Mouse (Mus musculus) left cerebral cortex, postnatal 25 days (tissue): ENCODE results near the gene Trpm1. TPM values are rescaled to one million over a fixed set of nuclear protein-coding genes. Genes with fewer than 3 reads are reported as not detected.
A peak's percentile ranks its signal among the peaks of the same experiment; 100 is the strongest.

Experiments used
- DNase-seq, 2 experiments: peaks; one replicate each; pipeline ENCODE4 v3.0.0; 2022; ENCODE audit warnings: low spot score in 2 of 2, mixed read lengths in 1 of 2
- intact Hi-C: fragments of 180-260 bp; cut with DNase I; formaldehyde crosslinking; loops from one replicate; pipeline ENCODE4 v1.15.1; 2025
- total RNA-seq, 2 experiments: library from RNA; stranded (reverse); gene quantifications; 2 replicates each; pipeline ENCODE4 v1.2.3; 2021

Gene Trpm1
- total RNA-seq, 2 experiments from 2014 or later: 0.23 to 0.44 TPM

DNA sequence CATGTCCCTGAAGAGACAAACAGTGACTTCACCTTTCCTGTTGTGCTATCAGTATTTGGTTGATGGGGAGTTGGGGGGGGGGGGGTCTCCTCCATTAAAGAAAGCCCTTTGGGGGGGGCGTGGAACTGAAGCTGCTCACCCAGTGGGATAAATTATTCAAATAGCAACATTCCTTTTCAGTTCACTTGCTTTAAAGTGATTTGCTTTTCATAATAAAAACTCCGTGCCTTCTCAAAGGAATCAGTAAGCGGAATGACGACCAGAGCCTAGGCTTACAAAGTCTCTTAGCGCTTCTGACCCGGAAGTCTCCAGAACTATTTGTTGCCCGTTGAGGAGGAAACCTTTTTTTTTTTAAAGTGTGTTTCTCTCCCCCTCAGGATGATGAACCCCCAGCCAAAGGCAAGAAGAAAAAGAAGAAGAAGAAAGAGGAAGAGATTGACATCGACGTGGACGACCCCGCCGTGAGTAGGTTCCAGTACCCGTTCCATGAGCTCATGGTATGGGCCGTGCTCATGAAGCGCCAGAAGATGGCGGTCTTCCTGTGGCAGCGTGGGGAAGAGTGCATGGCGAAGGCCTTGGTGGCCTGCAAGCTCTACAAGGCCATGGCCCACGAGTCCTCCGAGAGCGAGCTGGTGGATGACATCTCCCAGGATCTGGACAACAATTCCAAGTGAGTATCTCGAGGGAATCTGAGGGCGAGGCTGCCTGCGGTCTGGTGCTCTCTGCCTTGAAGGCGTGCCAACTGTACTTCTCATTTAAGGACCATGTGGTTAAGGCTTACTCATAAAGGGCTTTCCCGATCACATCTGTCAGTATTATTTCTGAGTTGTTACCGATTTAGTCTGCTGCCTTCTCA lies 72.9 kb downstream of the Trpm1 start:
- intact Hi-C loops: no loop called here
- DNase-seq: peak in 1 of 2 experiments; percentile 11

GRCm38 (mm10) chr7:64227586-64227985 lies 74.0 kb downstream of the Trpm1 start:
- intact Hi-C loops: no loop called here
- DNase-seq: no peak

DNA sequence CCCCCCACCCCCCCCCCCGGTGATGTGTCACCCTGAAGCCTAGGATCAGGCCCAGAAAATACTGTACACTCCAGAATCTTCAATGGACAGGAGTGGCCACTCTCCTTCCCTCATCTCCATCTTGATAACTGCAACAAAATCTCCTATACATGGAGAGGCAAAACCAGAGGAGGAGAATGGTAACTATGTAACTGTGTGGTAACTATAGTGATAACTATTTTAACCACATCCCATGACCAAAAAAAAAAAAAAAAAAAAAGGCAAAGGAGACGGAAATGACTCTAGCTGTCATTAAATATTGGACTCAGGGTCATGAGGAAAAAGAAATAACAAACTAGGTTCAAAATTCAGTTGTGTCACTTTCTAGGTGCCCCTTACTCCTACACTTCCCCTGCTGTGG lies 74.7 kb downstream of the Trpm1 start:
- no peak for DNase-seq
- intact Hi-C loops: no loop called here

GRCm38 (mm10) chr7:64229911-64230310 lies 76.3 kb downstream of the Trpm1 start:
- intact Hi-C loops: no loop called here
- DNase-seq: no peak

GRCm38 (mm10) chr7:64231001-64231400 lies 77.4 kb downstream of the Trpm1 start:
- intact Hi-C loops: no loop called here
- DNase-seq: no peak

DNA sequence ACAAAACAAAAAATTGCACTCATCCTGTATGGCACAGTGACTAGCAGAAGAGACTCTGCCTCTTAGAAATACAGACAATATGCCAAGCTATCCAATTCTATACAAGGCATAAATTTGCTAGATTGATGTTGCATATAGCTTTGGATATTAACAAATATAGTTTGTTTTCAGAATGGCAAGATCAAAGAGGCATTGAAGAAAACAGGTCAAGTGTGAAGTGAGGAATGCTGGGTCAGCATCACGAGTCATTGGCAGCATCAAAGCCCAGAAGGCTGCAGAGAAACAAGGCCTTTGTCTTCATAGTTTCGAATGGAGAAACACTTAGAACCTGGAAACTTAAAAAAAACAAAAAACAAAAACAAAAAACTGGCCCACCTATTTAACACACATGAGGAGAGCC lies 78.4 kb downstream of the Trpm1 start:
- intact Hi-C loops: no loop called here

GRCm38 (mm10) chr7:64234310-64234820 lies 80.7 kb downstream of the Trpm1 start:
- intact Hi-C loops: no loop called here
- no peak for DNase-seq

More for the DNA sequence above, 78.4 kb downstream of the Trpm1 start:
- DNase-seq: no peak

DNA sequence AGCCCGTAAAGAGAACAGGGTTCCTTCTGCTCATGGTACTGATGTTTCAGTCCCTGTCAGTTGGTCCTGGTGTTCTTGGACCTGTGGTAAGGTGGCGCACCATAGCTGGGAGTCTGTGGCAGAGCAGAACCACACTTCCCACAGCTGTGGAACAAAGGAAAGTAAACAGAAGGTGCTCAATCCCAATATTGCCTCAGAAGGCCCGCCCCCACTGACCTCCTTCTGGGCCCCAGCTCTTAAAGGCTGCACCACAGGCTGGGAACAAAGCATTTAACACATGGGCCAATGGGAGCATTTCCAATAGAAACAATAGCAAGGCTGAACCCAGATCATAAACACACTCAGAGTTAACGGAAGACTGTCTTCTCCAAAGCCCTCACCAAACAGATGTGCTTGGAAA lies 82.9 kb downstream of the Trpm1 start:
- no peak for DNase-seq
- intact Hi-C loops: no loop called here

DNA sequence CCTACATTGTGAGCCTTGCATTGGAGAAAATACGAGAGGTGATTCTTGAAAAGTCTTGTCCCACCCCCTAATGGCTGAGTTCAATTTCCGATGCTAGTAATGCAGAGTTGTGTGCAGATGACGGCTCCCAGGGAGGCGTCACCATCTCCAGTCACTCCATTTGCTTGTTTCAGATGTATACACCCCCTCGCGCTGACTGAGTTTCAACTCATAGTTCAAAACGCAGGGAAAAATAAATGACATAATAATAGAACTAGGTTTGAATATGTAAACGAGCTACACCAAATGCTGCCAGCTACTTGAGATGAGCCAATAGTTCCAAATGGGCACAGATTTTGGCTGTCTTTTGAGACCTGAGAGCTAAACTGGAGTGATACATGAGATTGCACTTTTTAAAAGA lies 84.1 kb downstream of the Trpm1 start:
- DNase-seq: peak in 1 of 2 experiments; percentile 35
- intact Hi-C loops: loop anchor here (2.0 kb wide), 1 partner anchor 19 kb away; no protein-coding TSS in a partner anchor

GRCm38 (mm10) chr7:64238410-64239086 lies 84.9 kb downstream of the Trpm1 start:
- DNase-seq: no peak
- intact Hi-C loops: loop anchor here (2.0 kb wide), 1 partner anchor 20 kb away; no protein-coding TSS in a partner anchor

- DNase-seq: no peak
- intact Hi-C loops: loop anchor here (2.0 kb wide), 1 partner anchor 20 kb away; no protein-coding TSS in a partner anchor
Observed at GRCm38 (mm10) chr7:64239138-64239805, 85.6 kb downstream of the Trpm1 start.

DNA sequence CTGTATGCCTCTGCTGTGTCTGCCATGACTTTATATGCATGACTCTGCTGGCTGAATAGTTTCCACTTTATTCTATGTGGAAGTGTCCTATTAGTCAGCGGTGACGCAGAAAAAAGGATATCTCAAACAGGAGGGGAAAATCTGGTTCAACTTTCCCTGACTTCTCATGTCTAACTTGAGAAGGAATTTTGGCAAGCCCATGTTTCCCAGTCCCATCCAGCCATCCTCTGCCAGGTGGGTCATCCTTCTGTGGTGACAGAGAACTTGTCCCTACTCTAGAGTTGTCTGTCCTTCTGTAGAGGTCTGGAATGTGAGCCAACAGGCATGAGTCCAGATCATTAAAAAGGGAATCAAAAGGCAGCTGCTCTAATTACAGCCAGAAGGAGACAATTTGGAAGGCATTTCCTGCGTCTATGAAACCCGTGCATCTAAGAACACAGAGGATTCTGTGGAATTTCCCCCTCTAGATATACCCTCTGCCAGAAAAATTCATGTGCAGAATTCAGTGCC lies 86.2 kb downstream of the Trpm1 start:
- intact Hi-C loops: loop anchor here (2.0 kb wide), 1 partner anchor 21 kb away; no protein-coding TSS in a partner anchor
- no peak for DNase-seq

DNA sequence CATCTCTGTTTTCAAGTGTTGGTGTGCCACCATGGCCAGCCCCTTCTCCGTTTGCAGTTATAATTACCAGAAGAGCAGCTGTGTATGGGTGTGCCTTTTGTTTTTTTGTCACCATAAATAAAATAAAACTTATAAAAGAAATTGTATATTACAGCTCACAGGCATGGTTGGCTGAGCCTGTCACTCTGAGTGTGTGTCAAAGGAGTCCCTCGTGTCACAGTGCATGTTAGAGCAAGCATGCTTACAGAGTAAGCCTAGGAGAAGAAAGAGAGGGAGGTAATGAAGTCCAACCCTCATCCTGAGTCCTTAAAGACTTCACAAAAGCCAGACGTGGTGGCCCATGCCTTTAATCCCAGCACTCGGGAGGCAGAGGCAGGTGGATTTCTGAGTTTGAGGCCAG lies 88.8 kb downstream of the Trpm1 start:
- intact Hi-C loops: no loop called here
- no peak for DNase-seq

DNA sequence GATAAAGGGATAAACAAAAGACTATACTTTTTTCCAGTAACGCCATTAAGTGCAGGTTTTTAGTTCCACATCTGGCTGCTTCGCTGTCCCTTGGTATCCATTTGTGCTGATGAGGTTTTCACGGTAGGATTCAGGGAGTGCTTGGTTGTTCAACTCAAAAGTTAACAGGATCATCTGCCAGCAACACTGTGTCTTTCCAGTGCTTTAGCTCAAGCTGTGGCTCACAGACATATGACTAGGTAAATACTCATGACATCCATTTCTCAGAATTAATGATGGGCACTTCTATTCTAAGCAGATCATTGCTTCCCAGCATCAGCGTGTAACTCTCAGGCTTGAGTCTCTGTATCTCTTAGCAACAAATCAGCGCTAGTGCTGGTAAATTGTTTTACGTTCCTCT lies 90.7 kb downstream of the Trpm1 start:
- DNase-seq: no peak
- intact Hi-C loops: no loop called here

GRCm38 (mm10) chr7:64246713-64247112 lies 93.1 kb downstream of the Trpm1 start:
- intact Hi-C loops: no loop called here

DNA sequence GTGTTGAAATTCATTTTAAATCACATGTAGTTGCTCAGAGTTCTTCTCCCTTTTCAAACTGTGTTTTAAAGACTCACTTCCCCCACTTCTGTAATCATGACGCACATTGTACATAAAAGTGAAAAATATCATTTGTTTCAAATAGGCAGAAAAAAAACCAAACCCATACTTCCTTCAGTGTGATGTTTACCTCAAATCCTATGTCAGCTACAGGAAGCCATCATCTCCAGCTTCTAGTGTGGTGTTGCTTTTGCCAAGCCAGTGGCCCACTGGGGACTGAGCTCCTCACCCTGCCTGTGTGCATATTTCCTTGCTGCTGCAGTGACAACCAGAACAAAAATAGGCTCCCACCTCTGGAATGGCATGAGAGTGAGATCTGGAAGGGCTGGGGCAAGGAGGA lies 94.7 kb downstream of the Trpm1 start:
- intact Hi-C loops: no loop called here
- no peak for DNase-seq

More at GRCm38 (mm10) chr7:64246713-64247112, 93.1 kb downstream of the Trpm1 start:
- no peak for DNase-seq

- DNase-seq: no peak
- intact Hi-C loops: no loop called here
Observed at GRCm38 (mm10) chr7:64249715-64250114, 96.1 kb downstream of the Trpm1 start.

DNA sequence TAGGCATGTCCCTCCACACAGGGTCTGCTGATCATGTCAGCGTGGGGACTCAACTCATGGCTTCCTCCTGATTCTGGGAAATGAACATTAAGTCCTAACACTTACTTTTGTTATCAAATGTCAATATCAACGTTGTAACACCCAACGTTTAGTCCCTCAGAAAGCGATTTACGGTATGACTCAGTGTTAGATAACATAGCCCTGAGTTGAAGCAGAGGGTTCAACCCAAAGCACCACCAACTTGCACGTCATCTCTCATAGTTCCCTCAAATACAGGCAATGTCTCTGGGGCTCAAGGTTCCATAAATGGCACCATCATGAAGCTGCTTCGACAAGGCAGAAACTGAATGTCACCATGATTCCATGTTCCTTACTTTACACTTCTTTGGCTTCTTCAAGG lies 96.8 kb downstream of the Trpm1 start:
- intact Hi-C loops: no loop called here

DNA sequence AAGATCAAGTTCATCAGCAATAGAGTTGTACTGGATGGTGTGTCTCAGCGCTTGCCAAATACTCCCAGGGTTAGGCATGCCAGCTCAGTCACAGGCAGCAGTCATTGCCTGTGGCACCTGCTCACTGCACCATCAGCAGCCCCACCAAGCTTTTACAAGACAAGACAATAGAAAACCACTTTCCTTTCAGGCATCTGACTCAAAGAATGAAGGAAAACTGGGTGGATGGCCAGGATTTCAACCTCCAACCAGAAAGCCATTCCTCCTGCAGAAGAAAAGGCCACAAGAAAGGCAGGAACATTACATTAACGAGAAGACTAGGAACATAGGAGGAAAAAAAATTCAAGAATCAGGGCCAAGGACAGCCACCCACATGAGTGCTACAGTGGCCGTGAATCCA lies 100.1 kb downstream of the Trpm1 start:
- intact Hi-C loops: no loop called here
- DNase-seq: no peak

More for the DNA sequence above, 96.8 kb downstream of the Trpm1 start:
- no peak for DNase-seq
